In genomic region chr11:102496206-102496605, GRCm38 (mm10) we compare ENCODE assay signal across 32 mouse cellular contexts. TPM values are rescaled to one million over a fixed set of nuclear protein-coding genes. Genes with fewer than 3 reads are reported as not detected.
DNase-seq lines count a peak whose midpoint lies in the region; ATAC-seq and TF ChIP-seq lines count a peak whose summit lies in the region.
"Had no signal": no experiment of that assay in that cellular context is flagged by ENCODE, and none has a peak within 500 bp of the region (broad histone marks: within the 10 kb centered on the region; RNA-seq: fewer than 3 reads in every experiment).

No protein-coding gene starts in this region.

- intact Hi-C loops in gastrocnemius, postnatal 14 days (cut with DNase I; ENCODE audit: low total_unique reads), result no loop called here

- peak overlapping the region; percentile 25 for H3K27ac ChIP-seq in liver, adult 2 months (replicated peaks; ENCODE audit: insufficient read depth, low read depth, low read length)
- H3K27ac ChIP-seq in stomach, postnatal 0 days (replicated peaks), result no peak overlapping the region
- H3K27ac ChIP-seq: forebrain, embryonic 12.5 days; hindbrain, embryonic 13.5 days; limb, embryonic 13.5 days; liver, embryonic 13.5 days; neural tube, embryonic 15.5 days had no signal

- 66% methylated on average over 2 of the region's 2 CpGs for WGBS in liver, adult 2 months
- 90% methylated on average over 2 of the region's 2 CpGs for WGBS in stomach, postnatal 0 days

- TF ChIP-seq POLR2A in liver, adult 2 months (IDR thresholded peaks at IDR 0.05; ENCODE audit: extremely low read depth, insufficient read depth, low read length), result no peak

- TF ChIP-seq EP300 in stomach, postnatal 0 days (optimal IDR thresholded peaks at IDR 0.05), result no peak

- ATAC-seq in stomach, postnatal 0 days (ENCODE audit: low FRiP score, low TSS enrichment), result no peak
- ATAC-seq: intestine, embryonic 16.5 days had no signal

- no peak for TF ChIP-seq CTCF in liver, adult 2 months (IDR thresholded peaks at IDR 0.05; ENCODE audit: low read depth, low read length)
- TF ChIP-seq CTCF in stomach, postnatal 0 days (IDR thresholded peaks at IDR 0.05; ENCODE audit: low read depth), result no peak

- H3K9me3 ChIP-seq in stomach, postnatal 0 days (ENCODE audit: control insufficient read depth, low read length), result no peaks in the 10 kb centered on the region
- H3K9me3 ChIP-seq: forebrain, embryonic 12.5 days; heart, embryonic 12.5 days; hindbrain, embryonic 13.5 days; limb, embryonic 13.5 days; liver, embryonic 13.5 days; neural tube, embryonic 15.5 days had no signal

- no peak overlapping the region for H3K4me2 ChIP-seq in stomach, postnatal 0 days (replicated peaks; ENCODE audit: low read depth)
- H3K4me2 ChIP-seq: forebrain, embryonic 12.5 days; heart, embryonic 12.5 days; hindbrain, embryonic 13.5 days; limb, embryonic 13.5 days; liver, embryonic 13.5 days; neural tube, embryonic 15.5 days had no signal

- H3K4me3 ChIP-seq in liver, adult 2 months (ENCODE audit: insufficient read depth, low read depth, low read length), result no peak overlapping the region
- H3K4me3 ChIP-seq in stomach, postnatal 0 days (ENCODE audit: low read depth, low read length), result no peak overlapping the region
- H3K4me3 ChIP-seq: erythroblast, embryonic 14.5 days; forebrain, embryonic 12.5 days; heart, embryonic 12.5 days; hindbrain, embryonic 13.5 days; limb, embryonic 13.5 days; liver, embryonic 13.5 days; neural tube, embryonic 15.5 days had no signal

- H3K27me3 ChIP-seq in liver, adult 2 months (ENCODE audit: control insufficient read depth, insufficient read depth, low read length), result no peaks in the 10 kb centered on the region
- no peaks in the 10 kb centered on the region for H3K27me3 ChIP-seq in stomach, postnatal 0 days (ENCODE audit: control insufficient read depth, insufficient read depth, low read length)
- H3K27me3 ChIP-seq: forebrain, embryonic 12.5 days; heart, embryonic 12.5 days; hindbrain, embryonic 13.5 days; limb, embryonic 13.5 days; liver, embryonic 13.5 days; neural tube, embryonic 15.5 days had no signal

- peaks cover 26% of the 10 kb centered on the region for H3K36me3 ChIP-seq in liver, adult 2 months (ENCODE audit: control insufficient read depth, insufficient read depth, low read length)
- peaks cover 4% of the 10 kb centered on the region; the same call in 1 of the 2 replicates for H3K36me3 ChIP-seq in stomach, postnatal 0 days (ENCODE audit: control insufficient read depth, insufficient read depth, low read length)

- H3K4me1 ChIP-seq in liver, adult 2 months (ENCODE audit: control insufficient read depth, insufficient read depth, low read length), result peaks cover 6% of the 10 kb centered on the region; the same call in 1 of the 2 replicates
- H3K4me1 ChIP-seq in stomach, postnatal 0 days (replicated peaks; ENCODE audit: control insufficient read depth, insufficient read depth), result no peaks in the 10 kb centered on the region
- H3K4me1 ChIP-seq: forebrain, embryonic 12.5 days; hindbrain, embryonic 13.5 days; limb, embryonic 13.5 days had no signal

- H3K9ac ChIP-seq in liver, adult 2 months (ENCODE audit: low read depth, low read length), result no peak overlapping the region
- no peak overlapping the region for H3K9ac ChIP-seq in stomach, postnatal 0 days (ENCODE audit: low read length)
- H3K9ac ChIP-seq: forebrain, embryonic 12.5 days; heart, embryonic 12.5 days; hindbrain, embryonic 13.5 days; limb, embryonic 13.5 days; liver, embryonic 13.5 days; neural tube, embryonic 15.5 days had no signal

- DNase-seq in gastrocnemius, adult 18-20 months (ENCODE audit: low spot score), result peak; percentile 39
- DNase-seq in gastrocnemius, postnatal 14 days, result no peak
- peak; percentile 22 for DNase-seq in liver, adult 2 months (ENCODE audit: extremely low read depth, low read depth, low spot score)
- no peak for DNase-seq in liver
- peak; percentile 55 for DNase-seq in adipocyte (ENCODE audit: low spot score)
- peak; percentile 28 for DNase-seq in lung, postnatal 36 days
- DNase-seq in stomach, postnatal 0 days (ENCODE audit: low spot score), result no peak
- no peak for DNase-seq in frontal cortex, postnatal 10 days (ENCODE audit: low spot score in 2 of 2)
- DNase-seq: adrenal gland, adult 2 months; adrenal gland, postnatal 36 days; cerebellum, adult 8-10 months; cerebellum, postnatal 36 days; embryo, embryonic 11 days; heart, adult 18-20 months; heart, postnatal 4 days; kidney, adult 9 months; kidney, postnatal 14 days; liver, embryonic 13.5 days; midbrain, embryonic 14.5 days; retina, postnatal 1 day; right cerebral cortex, postnatal 14 days; spleen, adult 18-20 months; thymus, adult 18-20 months; thymus, postnatal 36 days had no signal

- H3K79me2 ChIP-seq in liver, adult 2 months (ENCODE audit: control insufficient read depth, insufficient read depth, low read length), result peaks cover 5% of the 10 kb centered on the region; the same call in 1 of the 2 replicates

RNA-seq across cellular contexts. Expression of gene Itga2b, which starts 26.3 kb away (rescaled TPM):
- total RNA-seq in gastrocnemius, adult 18-20 months (2021), result 1 to 10 TPM in 1 of 2 experiments, under 1 TPM in 1; 0.64 to 1.4 TPM
- 1 to 10 TPM; 1.6 to 2.5 TPM for total RNA-seq in gastrocnemius, postnatal 14 days (2021)
- total RNA-seq in liver, adult 2 months (2014; rRNA removed), result 1.6 and 2.5 TPM in 2 replicates
- 4.3 and 7.1 TPM in 2 replicates for polyA plus RNA-seq in liver, adult 2 months (2012; rRNA removed)
- 5.4 and 6.5 TPM in 2 replicates for polyA plus RNA-seq in stomach, postnatal 0 days (2015; fragmentation: Nextera tagmentation; extraction: Ambion mirVana)

RNA-seq across cellular contexts. Expression of gene Fam171a2, which starts 48.7 kb away (rescaled TPM):
- total RNA-seq in gastrocnemius, adult 18-20 months (2021), result 1 to 10 TPM in 1 of 2 experiments, under 1 TPM in 1; 0.62 to 1.1 TPM
- 1 to 10 TPM; 6.2 to 7.3 TPM for total RNA-seq in gastrocnemius, postnatal 14 days (2021)
- total RNA-seq in liver, adult 2 months (2014; rRNA removed), result 0.81 and 1.0 TPM in 2 replicates
- polyA plus RNA-seq in liver, adult 2 months (2012; rRNA removed), result 1.4 and 1.8 TPM in 2 replicates
- 2.0 and 2.9 TPM in 2 replicates for polyA plus RNA-seq in stomach, postnatal 0 days (2015; fragmentation: Nextera tagmentation; extraction: Ambion mirVana)
- total RNA-seq: monocyte, adult 5-6 weeks had no signal

RNA-seq across cellular contexts. Expression of gene Gpatch8, which starts 60.0 kb away (rescaled TPM):
- 10 to 100 TPM; 26.1 to 27.1 TPM for total RNA-seq in gastrocnemius, adult 18-20 months (2021)
- 10 to 100 TPM; 21.1 to 27.7 TPM for total RNA-seq in gastrocnemius, postnatal 14 days (2021)
- 9.2 TPM in 2 replicates for total RNA-seq in liver, adult 2 months (2014; rRNA removed)
- 5.1 and 6.0 TPM in 2 replicates for polyA plus RNA-seq in liver, adult 2 months (2012; rRNA removed)
- 16.7 and 16.8 TPM in 2 replicates for polyA plus RNA-seq in stomach, postnatal 0 days (2015; fragmentation: Nextera tagmentation; extraction: Ambion mirVana)

Comparison
In these comparisons a context has a peak if more than half of its experiments do, and no peak if none do; other contexts are left out.
1. DNase-seq: peak in gastrocnemius, adult 18-20 months (single experiment), liver, adult 2 months (single experiment), adipocyte (single experiment) and lung, postnatal 36 days (single experiment); none in gastrocnemius, postnatal 14 days (single experiment), liver (single experiment), stomach, postnatal 0 days (single experiment) and frontal cortex, postnatal 10 days (0 of 2).